Mouse (Mus musculus) G1E (cell line): ENCODE data around the gene Krtap5-4.

Experiments
- CTCF ChIP-seq: IDR thresholded peaks from 2 replicates; pipeline ENCODE4 v1.5.1; 2012; ENCODE audit warnings: low read depth, low read length, inconsistent platforms, mixed read lengths
- GATA1 ChIP-seq: IDR thresholded peaks from 2 replicates; pipeline ENCODE4 v1.6.1; 2012; ENCODE audit warnings: borderline replicate concordance, low read length, inconsistent platforms, mixed read lengths
- TAL1 ChIP-seq: conservative IDR thresholded peaks from 2 replicates; pipeline ENCODE4 v1.6.1; 2012; ENCODE audit warnings: low read depth, low read length, inconsistent platforms, mixed read lengths

DNA sequence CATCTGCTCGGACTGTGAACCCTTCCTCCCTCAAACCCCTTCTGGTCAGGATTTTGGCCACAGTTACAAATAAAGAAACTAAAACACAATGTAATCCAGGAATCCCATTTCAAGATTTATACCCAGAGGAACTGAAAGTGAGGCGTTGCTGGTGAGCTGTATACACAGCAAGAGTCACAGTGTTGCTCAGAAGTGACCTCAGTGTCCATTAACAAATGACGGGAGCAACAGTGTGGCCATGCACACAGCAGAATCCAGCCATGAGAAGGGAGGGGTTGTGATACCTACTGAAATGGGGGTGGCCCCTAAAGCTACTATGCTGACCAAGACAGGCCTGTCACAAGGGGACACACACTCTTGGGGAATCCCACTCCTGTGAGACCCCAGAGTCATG lies 38.9 kb downstream of the Krtap5-4 start:
- no peak for TF ChIP-seq CTCF
- no peak for TF ChIP-seq GATA1
- TF ChIP-seq TAL1 = no peak
